Mouse (Mus musculus) testis, adult 2 months (tissue): ENCODE data around the gene Shb.

Experiments used
- CTCF ChIP-seq: fragments of 200-500 bp; IDR thresholded peaks from 2 replicates; pipeline ENCODE4 v1.5.1; 2012; ENCODE audit warnings: low read depth, mild to moderate bottlenecking, inconsistent platforms, low read length, moderate library complexity; ENCODE audit not compliant: control insufficient read depth, insufficient read depth, insufficient replicate concordance
- POLR2A ChIP-seq: fragments of 200-500 bp; IDR thresholded peaks from 2 replicates; pipeline ENCODE4 v1.6.1; 2012; ENCODE audit warnings: low read depth, mild to moderate bottlenecking, inconsistent platforms, low read length, moderate library complexity; ENCODE audit not compliant: control insufficient read depth

DNA sequence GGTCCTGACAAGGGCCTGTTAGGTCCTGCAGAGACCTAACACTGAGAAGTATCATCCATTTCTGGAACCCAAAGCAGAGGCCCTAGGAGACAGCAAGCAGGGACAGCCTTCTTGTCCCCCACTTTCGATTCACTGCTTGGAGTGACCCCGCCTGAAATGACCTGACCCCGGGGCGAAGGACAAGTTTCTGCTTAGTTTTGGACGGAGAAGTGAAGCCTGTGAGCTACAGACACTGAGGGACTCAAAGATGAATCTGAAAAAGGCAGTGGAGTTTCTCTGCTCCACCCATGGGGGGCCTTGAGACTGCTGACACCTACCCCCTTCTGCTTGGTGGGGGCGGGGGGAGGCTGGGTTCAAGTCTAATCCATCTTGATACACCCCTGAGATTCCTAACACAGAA, 63.8 kb downstream of the Shb start:
- TF ChIP-seq CTCF (no peak), POLR2A (no peak)
